Mouse (Mus musculus): ENCODE data around the gene Prdx6. TPM values are rescaled to one million over a fixed set of nuclear protein-coding genes. Genes with fewer than 3 reads are reported as not detected.

Prdx6 gene
- polyA plus RNA-seq, 1 experiment: 63.8 TPM

DNA sequence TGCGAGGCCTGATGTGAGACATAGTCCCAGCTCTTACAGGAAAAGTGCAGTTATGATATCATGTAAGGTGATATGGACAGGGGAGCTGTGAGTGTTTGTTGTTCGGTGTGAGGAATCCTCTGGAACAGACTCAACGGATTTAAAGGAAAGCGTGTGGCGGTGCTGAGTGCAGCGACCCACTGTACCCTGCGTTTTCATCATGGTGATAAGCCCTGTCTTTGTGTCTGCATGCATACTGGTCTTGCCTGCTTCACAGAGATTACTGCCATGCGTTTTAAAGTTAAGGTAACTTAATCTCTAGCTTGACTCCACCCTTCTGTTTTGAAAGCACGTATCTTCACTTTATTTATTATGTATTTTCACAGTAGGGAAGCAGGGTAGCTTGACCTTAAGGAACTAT is 1.3 kb upstream of the Prdx6 start:
- H3K36me3 ChIP-seq (ENCODE audit: control insufficient read depth, insufficient read depth, low read length): no peaks in the 10 kb centered on the region
- DNase-seq: no peak
- peaks cover 15% of the 10 kb centered on the region for H3K4me1 ChIP-seq (replicated peaks; ENCODE audit: control insufficient read depth, insufficient read depth, low read length)
- peak overlapping the region; percentile 78 for H3K27ac ChIP-seq (ENCODE audit: control insufficient read depth, insufficient read depth, low read length)
- TF ChIP-seq CTCF (IDR thresholded peaks at IDR 0.05; ENCODE audit: borderline replicate concordance, control insufficient read depth, extremely low read depth, insufficient read depth, low read length, poor library complexity) (no peak), POLR2A (IDR thresholded peaks at IDR 0.05; ENCODE audit: control insufficient read depth, extremely low read depth, insufficient read depth, low read length, poor library complexity) (no peak)
- no peak overlapping the region for H3K4me3 ChIP-seq (ENCODE audit: control insufficient read depth, insufficient read depth, low read length)
- H3K27me3 ChIP-seq (ENCODE audit: control insufficient read depth, insufficient read depth, low read length): no peaks in the 10 kb centered on the region
- 92% methylated on average over 9 of the region's 9 CpGs for WGBS

DNA sequence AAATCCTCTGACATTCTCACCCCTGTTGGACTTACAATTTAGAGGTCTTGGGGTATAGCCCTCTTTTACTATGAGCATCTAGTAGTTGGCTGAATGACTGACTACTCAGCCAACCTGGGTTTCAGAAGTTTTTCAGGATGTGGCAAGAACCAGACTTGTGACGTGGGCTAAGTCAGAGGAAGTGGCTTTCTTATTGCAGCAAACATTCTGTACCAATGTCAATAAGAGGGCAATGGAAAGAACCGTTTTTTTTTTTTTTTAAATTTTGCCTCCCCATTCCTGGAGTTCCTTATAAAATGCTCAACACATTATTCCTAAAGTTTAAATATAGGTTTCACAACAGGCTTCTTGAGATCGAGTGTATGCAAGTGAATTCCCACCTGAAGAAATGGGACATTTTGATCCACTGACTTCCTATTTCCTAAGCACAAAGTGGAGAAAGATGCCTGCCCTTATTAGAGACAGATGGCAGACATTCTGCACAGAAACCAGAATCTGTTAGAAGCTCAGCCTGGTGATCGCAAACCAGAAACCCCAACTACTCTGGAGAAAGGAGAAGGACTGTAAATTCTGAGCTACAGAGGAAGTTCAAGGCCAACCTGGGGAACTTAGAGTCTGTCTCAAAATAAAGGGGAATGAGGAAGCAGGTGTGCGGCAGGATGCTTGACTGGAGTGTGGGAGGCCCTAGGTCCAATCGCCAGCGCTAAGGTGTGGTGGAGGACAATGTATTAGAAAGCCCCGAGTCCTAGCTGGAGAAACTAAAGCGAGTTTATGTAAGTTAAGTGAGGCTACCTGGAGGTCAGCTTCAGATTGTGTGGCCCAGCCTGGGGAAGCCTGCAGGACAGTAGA is 622 bp upstream of the Prdx6 start:
- no peaks in the 10 kb centered on the region for H3K27me3 ChIP-seq (ENCODE audit: control insufficient read depth, insufficient read depth, low read length)
- H3K27ac ChIP-seq (ENCODE audit: control insufficient read depth, insufficient read depth, low read length): peak overlapping the region; percentile 92
- no peak for TF ChIP-seq CTCF (IDR thresholded peaks at IDR 0.05; ENCODE audit: borderline replicate concordance, control insufficient read depth, extremely low read depth, insufficient read depth, low read length, poor library complexity)
- no peak for TF ChIP-seq POLR2A (IDR thresholded peaks at IDR 0.05; ENCODE audit: control insufficient read depth, extremely low read depth, insufficient read depth, low read length, poor library complexity)
- WGBS: 20% methylated on average over 9 of the region's 9 CpGs
- peak; percentile 24 for DNase-seq
- peaks cover 15% of the 10 kb centered on the region for H3K4me1 ChIP-seq (replicated peaks; ENCODE audit: control insufficient read depth, insufficient read depth, low read length)
- peak overlapping the region; percentile 89 for H3K4me3 ChIP-seq (ENCODE audit: control insufficient read depth, insufficient read depth, low read length)
- no peaks in the 10 kb centered on the region for H3K36me3 ChIP-seq (ENCODE audit: control insufficient read depth, insufficient read depth, low read length)

DNA sequence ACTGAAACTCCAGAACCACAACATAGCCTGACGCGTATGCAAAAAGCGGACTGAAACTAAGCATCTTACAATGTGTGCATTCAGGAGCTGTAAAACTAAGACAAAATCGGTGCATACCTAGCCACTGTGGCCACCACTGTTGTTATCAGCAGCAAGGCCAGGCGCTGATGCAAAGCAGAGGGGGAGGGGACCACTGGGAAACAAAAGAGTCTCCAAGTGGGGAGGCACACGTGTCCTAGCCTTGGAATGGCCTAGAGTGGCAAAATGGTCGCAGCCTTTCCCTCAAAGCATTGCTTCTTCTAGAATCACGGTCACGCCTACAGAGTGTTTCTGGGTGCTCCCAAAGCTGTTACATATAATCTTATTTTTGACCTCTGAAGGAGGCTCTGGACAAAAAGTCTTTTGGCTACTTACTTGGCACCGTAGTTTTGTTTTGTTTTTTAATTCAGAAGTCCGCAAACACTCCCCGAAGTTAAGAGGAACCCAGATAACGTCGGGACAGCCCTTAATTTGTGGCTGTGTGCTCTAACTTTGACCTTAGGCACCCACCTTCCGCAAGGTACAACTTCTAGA is 902 bp downstream of the Prdx6 start:
- DNase-seq: peak; percentile 13
- peak overlapping the region; percentile 89 for H3K4me3 ChIP-seq (ENCODE audit: control insufficient read depth, insufficient read depth, low read length)
- peak overlapping the region; percentile 59; the same call in 1 of the 2 replicates for H3K27ac ChIP-seq (ENCODE audit: control insufficient read depth, insufficient read depth, low read length)

DNA sequence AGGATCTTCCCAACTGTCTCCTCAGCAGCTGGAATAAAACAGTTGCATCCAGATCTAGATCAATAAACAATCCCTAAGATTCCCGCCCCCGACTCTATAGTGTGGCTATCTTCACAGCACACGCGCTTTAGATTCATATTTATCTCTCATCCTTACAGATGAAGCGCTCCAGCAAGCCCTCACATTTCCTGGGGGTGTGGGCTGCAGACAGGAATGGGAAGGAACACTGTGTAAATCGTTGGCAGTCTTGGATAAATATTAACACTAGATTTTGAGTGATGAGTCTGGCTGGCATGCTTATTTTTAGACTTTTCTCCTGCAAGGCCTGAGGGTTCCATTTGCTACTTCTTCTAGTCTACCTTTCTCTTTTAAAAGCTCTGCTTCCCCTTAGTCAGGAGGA is 1.6 kb downstream of the Prdx6 start:
- DNase-seq: no peak
- Histone ChIP-seq H3K27me3 (ENCODE audit: control insufficient read depth, insufficient read depth, low read length) (no peaks in the 10 kb centered on the region), H3K27ac (ENCODE audit: control insufficient read depth, insufficient read depth, low read length) (no peak overlapping the region), H3K36me3 (ENCODE audit: control insufficient read depth, insufficient read depth, low read length) (peaks cover 6% of the 10 kb centered on the region; the same call in 1 of the 2 replicates), H3K4me1 (replicated peaks; ENCODE audit: control insufficient read depth, insufficient read depth, low read length) (peaks cover 15% of the 10 kb centered on the region), H3K4me3 (ENCODE audit: control insufficient read depth, insufficient read depth, low read length) (no peak overlapping the region)
- WGBS: 56% methylated on average over 6 of the region's 6 CpGs
- TF ChIP-seq CTCF (IDR thresholded peaks at IDR 0.05; ENCODE audit: borderline replicate concordance, control insufficient read depth, extremely low read depth, insufficient read depth, low read length, poor library complexity) (no peak), POLR2A (IDR thresholded peaks at IDR 0.05; ENCODE audit: control insufficient read depth, extremely low read depth, insufficient read depth, low read length, poor library complexity) (no peak)

More for the DNA sequence above, 902 bp downstream of the Prdx6 start:
- TF ChIP-seq POLR2A (IDR thresholded peaks at IDR 0.05; ENCODE audit: control insufficient read depth, extremely low read depth, insufficient read depth, low read length, poor library complexity) (no peak), CTCF (IDR thresholded peaks at IDR 0.05; ENCODE audit: borderline replicate concordance, control insufficient read depth, extremely low read depth, insufficient read depth, low read length, poor library complexity) (no peak)
- peaks cover 15% of the 10 kb centered on the region for H3K4me1 ChIP-seq (replicated peaks; ENCODE audit: control insufficient read depth, insufficient read depth, low read length)
- 0 out of 2 replicates have a peak, but pooled peaks cover 1% of the 10 kb centered on the region for H3K36me3 ChIP-seq (ENCODE audit: control insufficient read depth, insufficient read depth, low read length)
- 2% methylated on average over 15 of the region's 15 CpGs for WGBS
- H3K27me3 ChIP-seq (ENCODE audit: control insufficient read depth, insufficient read depth, low read length): no peaks in the 10 kb centered on the region

DNA sequence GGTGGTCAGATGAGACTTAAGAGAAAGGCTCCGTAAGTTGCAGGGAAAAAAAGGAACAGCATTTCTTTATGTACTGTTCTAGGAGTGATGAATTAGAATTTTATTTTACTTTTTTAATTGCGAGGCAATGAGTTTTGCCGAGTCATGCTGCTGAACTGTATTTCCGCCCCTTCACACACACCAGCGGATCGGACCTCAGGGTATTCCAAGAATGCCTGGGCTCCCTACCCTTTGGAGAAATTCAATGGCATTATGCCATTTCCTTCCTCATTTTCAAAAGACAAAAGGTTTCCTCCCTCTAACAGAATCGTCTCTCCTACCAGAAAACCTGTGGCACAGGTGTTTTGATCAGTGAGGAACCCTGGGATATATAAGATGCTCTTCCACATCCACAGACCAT is 2.3 kb downstream of the Prdx6 start:
- TF ChIP-seq CTCF (IDR thresholded peaks at IDR 0.05; ENCODE audit: borderline replicate concordance, control insufficient read depth, extremely low read depth, insufficient read depth, low read length, poor library complexity): no peak
- H3K4me3 ChIP-seq (ENCODE audit: control insufficient read depth, insufficient read depth, low read length): no peak overlapping the region
- DNase-seq: no peak
- H3K4me1 ChIP-seq (replicated peaks; ENCODE audit: control insufficient read depth, insufficient read depth, low read length): peaks cover 15% of the 10 kb centered on the region
- H3K36me3 ChIP-seq (ENCODE audit: control insufficient read depth, insufficient read depth, low read length): peaks cover 13% of the 10 kb centered on the region
- H3K27ac ChIP-seq (ENCODE audit: control insufficient read depth, insufficient read depth, low read length): no peak overlapping the region
- 54% methylated on average over 7 of the region's 7 CpGs for WGBS
- H3K27me3 ChIP-seq (ENCODE audit: control insufficient read depth, insufficient read depth, low read length): no peaks in the 10 kb centered on the region

DNA sequence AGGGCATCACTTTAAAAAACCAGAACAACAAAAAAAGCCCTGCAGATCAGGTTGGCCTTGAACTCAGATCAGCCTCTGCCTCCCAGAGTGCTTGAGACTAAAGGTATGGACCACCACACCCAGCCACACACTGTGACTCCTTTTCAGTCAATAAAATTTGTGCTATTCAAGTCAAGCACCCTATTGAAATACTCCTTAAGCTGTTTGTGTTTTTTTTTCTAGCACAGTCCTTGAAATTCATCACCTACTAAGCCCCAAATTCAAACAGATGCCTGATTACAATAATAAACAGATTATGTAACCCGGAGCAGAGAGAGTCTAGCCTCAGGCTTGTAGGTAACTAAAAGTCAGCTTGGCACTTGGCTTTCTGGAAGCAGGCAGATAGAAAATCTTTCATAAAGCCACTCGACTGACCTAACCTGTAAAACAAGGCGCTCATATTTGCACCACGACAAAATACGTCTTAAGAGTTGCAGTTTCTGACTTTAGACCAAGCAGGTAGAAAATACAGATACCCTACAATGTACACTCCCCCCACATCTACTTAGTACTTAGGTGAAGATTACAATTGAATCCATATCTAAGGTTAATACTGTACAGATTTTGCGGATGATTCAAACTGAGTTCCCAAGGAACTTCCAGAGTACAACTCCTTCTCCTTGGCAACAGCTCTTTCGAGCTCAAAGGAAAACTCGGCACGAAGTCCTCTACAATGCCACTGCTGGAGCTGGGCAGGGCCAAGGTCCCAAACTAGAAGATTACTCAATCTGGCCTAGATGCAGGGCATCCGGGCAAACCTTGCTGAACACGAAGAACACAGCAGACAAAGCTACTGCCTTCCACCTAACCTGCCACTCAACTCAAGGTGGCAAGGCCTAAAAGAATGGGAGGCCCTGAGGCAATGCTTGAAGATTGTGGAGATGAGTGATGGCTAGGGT is 3.1 kb downstream of the Prdx6 start:
- TF ChIP-seq POLR2A (IDR thresholded peaks at IDR 0.05; ENCODE audit: control insufficient read depth, extremely low read depth, insufficient read depth, low read length, poor library complexity) (no peak), CTCF (IDR thresholded peaks at IDR 0.05; ENCODE audit: borderline replicate concordance, control insufficient read depth, extremely low read depth, insufficient read depth, low read length, poor library complexity) (no peak)
- Histone ChIP-seq H3K4me1 (replicated peaks; ENCODE audit: control insufficient read depth, insufficient read depth, low read length) (peaks cover 15% of the 10 kb centered on the region), H3K27ac (ENCODE audit: control insufficient read depth, insufficient read depth, low read length) (no peak overlapping the region), H3K4me3 (ENCODE audit: control insufficient read depth, insufficient read depth, low read length) (no peak overlapping the region), H3K36me3 (ENCODE audit: control insufficient read depth, insufficient read depth, low read length) (peaks cover 21% of the 10 kb centered on the region), H3K27me3 (ENCODE audit: control insufficient read depth, insufficient read depth, low read length) (no peaks in the 10 kb centered on the region)
- WGBS: 93% methylated on average over 11 of the region's 11 CpGs
- DNase-seq: no peak

Measured in thymus, adult 2 months (tissue).